Mouse (Mus musculus) heart, adult 2 months (tissue): ENCODE measurements around the gene Dmac2.
A peak's percentile ranks its signal among the peaks of the same experiment; 100 is the strongest.

ENCODE experiments used
- CTCF ChIP-seq: fragments of 200-600 bp; IDR thresholded peaks from 2 replicates; pipeline ENCODE4 v1.8.1; 2022; ENCODE audit warnings: antibody characterized with exemption, mild to moderate bottlenecking, moderate library complexity
- EP300 ChIP-seq: fragments of 200-500 bp; IDR thresholded peaks from 2 replicates; pipeline ENCODE4 v1.6.1; 2011; ENCODE audit warnings: low read depth, low read length, control low read depth; ENCODE audit not compliant: insufficient read depth
- POLR2A ChIP-seq: fragments of 200-500 bp; IDR thresholded peaks from 2 replicates; pipeline ENCODE4 v1.6.1; 2011; ENCODE audit warnings: mild to moderate bottlenecking, low read depth, low read length, control low read depth; ENCODE audit not compliant: insufficient read depth

DNA sequence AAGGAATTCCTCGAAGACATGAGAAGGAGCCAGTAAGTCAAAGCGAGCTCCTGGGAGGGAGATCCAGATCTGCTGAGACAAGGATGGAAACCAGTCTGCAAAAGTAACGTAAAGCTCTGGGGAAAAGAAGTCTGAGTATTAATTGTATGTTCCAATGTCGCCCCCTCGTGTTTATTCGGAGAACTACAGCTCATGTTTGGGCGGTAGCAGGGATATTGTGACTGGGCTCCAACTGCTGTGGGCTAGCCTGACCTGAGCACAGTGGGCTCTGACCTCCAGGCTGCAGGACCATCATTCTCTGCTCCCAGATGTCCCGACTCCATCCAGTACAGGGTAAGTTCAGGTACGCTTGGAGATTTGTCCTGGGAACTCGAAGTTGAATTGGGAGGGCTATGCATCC is 19.6 kb upstream of the Dmac2 start:
- TF ChIP-seq CTCF (peak; percentile 91), POLR2A (no peak), EP300 (no peak)
